17 mouse cellular contexts compared by ENCODE assay signal in the genomic region with DNA sequence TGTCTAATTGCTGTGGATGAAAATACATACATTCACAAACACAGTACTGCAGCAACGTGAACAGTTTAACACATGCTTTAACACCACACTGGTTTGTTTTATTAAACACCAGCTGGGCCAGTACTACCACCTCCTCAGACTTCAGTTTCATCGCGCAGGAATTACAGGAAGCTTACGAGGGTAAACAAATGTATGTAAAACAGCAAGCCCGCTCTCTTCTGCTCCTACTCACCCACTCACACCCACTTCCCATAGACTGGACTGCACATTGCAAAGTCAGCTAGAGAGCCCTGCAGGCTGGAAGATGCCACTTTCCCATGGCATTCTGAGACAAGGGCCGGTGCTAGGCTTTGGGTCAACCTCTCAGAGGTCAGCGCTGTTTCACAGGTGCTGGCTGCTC. TPM values are rescaled to one million over a fixed set of nuclear protein-coding genes. Genes with fewer than 3 reads are reported as not detected.
DNase-seq lines count a peak whose midpoint lies in the region; ATAC-seq and TF ChIP-seq lines count a peak whose summit lies in the region.
"Had no signal": no experiment of that assay in that cellular context is flagged by ENCODE, and none has a peak within 500 bp of the region (broad histone marks: within the 10 kb centered on the region; RNA-seq: fewer than 3 reads in every experiment).

No protein-coding gene starts in this region.

- dilution Hi-C loops in CH12.LX (cut with MboI; ENCODE audit: extremely low pct_ligation_motif_present, extremely low pct_unique_long_range_greater_than_20kb, low sequenced_read_pairs): no loop called here

- no peak overlapping the region for H3K27ac ChIP-seq in forebrain, embryonic 16.5 days (ENCODE audit: low read length)
- no peak overlapping the region for H3K27ac ChIP-seq in forebrain, embryonic 13.5 days
- no peak overlapping the region for H3K27ac ChIP-seq in liver, embryonic 11.5 days (ENCODE audit: low read depth, low read length)
- no peak overlapping the region for H3K27ac ChIP-seq in liver, embryonic 12.5 days
- H3K27ac ChIP-seq in CH12.LX (ENCODE audit: insufficient read depth, low read depth): peak overlapping the region; percentile 69
- 0 out of 2 replicates have a peak overlapping the region, but pooled peaks have one; percentile 1 for H3K27ac ChIP-seq in macrophage
- H3K27ac ChIP-seq: lung, embryonic 15.5 days had no signal

- in situ Hi-C loops in CH12.LX (cut with MboI; ENCODE audit: low pct_ligation_motif_present, low pct_unique_long_range_greater_than_20kb, low sequenced_read_pairs): no loop called here

- DNase-seq in liver, embryonic 11.5 days (ENCODE audit: low spot score): peak; percentile 20
- DNase-seq in CH12.LX (ENCODE audit: extremely low read depth): no peak
- DNase-seq in heart, postnatal 10 days: no peak
- DNase-seq: adrenal gland, postnatal 10 days; cerebellum, adult 11 months; gastrocnemius, postnatal 10 days; kidney, postnatal 10 days; right cerebral cortex, postnatal 25 days had no signal

- no peak for TF ChIP-seq CTCF in CH12.LX (conservative IDR thresholded peaks at IDR 0.05 in 1 of 2, IDR thresholded peaks at IDR 0.05 in 1 of 2; ENCODE audit: low read depth in 2 of 2, low read length in 2 of 2)

- TF ChIP-seq EP300 in CH12.LX (IDR thresholded peaks at IDR 0.05; ENCODE audit: low read length): no peak

- H3K4me1 ChIP-seq in forebrain, embryonic 16.5 days (replicated peaks; ENCODE audit: control insufficient read depth, insufficient read depth, low read length): no peaks in the 10 kb centered on the region
- no peaks in the 10 kb centered on the region for H3K4me1 ChIP-seq in forebrain, embryonic 13.5 days
- no peaks in the 10 kb centered on the region for H3K4me1 ChIP-seq in liver, embryonic 11.5 days (replicated peaks; ENCODE audit: control insufficient read depth, insufficient read depth, low read length)
- peaks cover 4% of the 10 kb centered on the region; the same call in 1 of the 2 replicates for H3K4me1 ChIP-seq in liver, embryonic 12.5 days
- peaks cover 36 to 77% of the 10 kb centered on the region in 2 experiments for H3K4me1 ChIP-seq in CH12.LX (ENCODE audit: control insufficient read depth in 1 of 2, insufficient read depth in 2 of 2)
- H3K4me1 ChIP-seq: heart, embryonic 12.5 days had no signal

- no peaks in the 10 kb centered on the region for H3K9me3 ChIP-seq in forebrain, embryonic 16.5 days (ENCODE audit: control insufficient read depth, low read length)
- no peaks in the 10 kb centered on the region for H3K9me3 ChIP-seq in forebrain, embryonic 13.5 days (replicated peaks)
- no peaks in the 10 kb centered on the region for H3K9me3 ChIP-seq in liver, embryonic 11.5 days (ENCODE audit: control insufficient read depth, low read length)
- H3K9me3 ChIP-seq in liver, embryonic 12.5 days (replicated peaks): no peaks in the 10 kb centered on the region
- H3K9me3 ChIP-seq in CH12.LX (replicated peaks; ENCODE audit: low read length): no peaks in the 10 kb centered on the region
- H3K9me3 ChIP-seq: G1E; heart, embryonic 12.5 days; lung, embryonic 15.5 days had no signal

- no peak overlapping the region for H3K9ac ChIP-seq in forebrain, embryonic 16.5 days (replicated peaks; ENCODE audit: low read depth, low read length)
- H3K9ac ChIP-seq in forebrain, embryonic 13.5 days: no peak overlapping the region
- H3K9ac ChIP-seq in liver, embryonic 11.5 days (ENCODE audit: low read depth, low read length): no peak overlapping the region
- no peak overlapping the region for H3K9ac ChIP-seq in liver, embryonic 12.5 days
- H3K9ac ChIP-seq in CH12.LX (ENCODE audit: insufficient read depth, low read depth): peak overlapping the region; percentile 62
- H3K9ac ChIP-seq: heart, embryonic 12.5 days; lung, embryonic 15.5 days had no signal

- H3K27me3 ChIP-seq in forebrain, embryonic 16.5 days (replicated peaks; ENCODE audit: control insufficient read depth, insufficient read depth, low read length): no peaks in the 10 kb centered on the region
- H3K27me3 ChIP-seq in forebrain, embryonic 13.5 days: no peaks in the 10 kb centered on the region
- H3K27me3 ChIP-seq in liver, embryonic 11.5 days (replicated peaks; ENCODE audit: control insufficient read depth, insufficient read depth, low read length): no peaks in the 10 kb centered on the region
- H3K27me3 ChIP-seq in liver, embryonic 12.5 days (replicated peaks): no peaks in the 10 kb centered on the region
- no peaks in the 10 kb centered on the region for H3K27me3 ChIP-seq in CH12.LX (replicated peaks)
- H3K27me3 ChIP-seq: heart, embryonic 12.5 days; lung, embryonic 15.5 days had no signal

- H3K79me2 ChIP-seq in CH12.LX (replicated peaks; ENCODE audit: control insufficient read depth, extremely low read depth, insufficient read depth, poor library complexity, severe bottlenecking) (peaks cover 68% of the 10 kb centered on the region), macrophage (ENCODE audit: inconsistent target) (peaks cover 56% of the 10 kb centered on the region)

- no peaks in the 10 kb centered on the region for H3K36me3 ChIP-seq in forebrain, embryonic 16.5 days (ENCODE audit: control insufficient read depth, insufficient read depth)
- no peaks in the 10 kb centered on the region for H3K36me3 ChIP-seq in forebrain, embryonic 13.5 days (ENCODE audit: poor library complexity, severe bottlenecking)
- no peaks in the 10 kb centered on the region for H3K36me3 ChIP-seq in liver, embryonic 11.5 days (ENCODE audit: control insufficient read depth, insufficient read depth, low read length)
- H3K36me3 ChIP-seq in liver, embryonic 12.5 days: 0 out of 2 replicates have a peak, but pooled peaks cover 5% of the 10 kb centered on the region
- H3K36me3 ChIP-seq in CH12.LX (replicated peaks in 1 of 2; ENCODE audit: control insufficient read depth in 1 of 2, insufficient read depth in 1 of 2, low read length in 1 of 2): peaks cover 76 to 86% of the 10 kb centered on the region in 2 experiments
- peaks cover 27% of the 10 kb centered on the region for H3K36me3 ChIP-seq in macrophage (ENCODE audit: inconsistent target)
- H3K36me3 ChIP-seq: G1E; lung, embryonic 15.5 days had no signal

- no peak overlapping the region for H3K4me2 ChIP-seq in forebrain, embryonic 16.5 days (ENCODE audit: low read length)
- no peak overlapping the region for H3K4me2 ChIP-seq in forebrain, embryonic 13.5 days
- H3K4me2 ChIP-seq in liver, embryonic 11.5 days: no peak overlapping the region
- no peak overlapping the region for H3K4me2 ChIP-seq in liver, embryonic 12.5 days
- H3K4me2 ChIP-seq in CH12.LX (ENCODE audit: insufficient read depth, low read depth, poor library complexity, severe bottlenecking): peak overlapping the region; percentile 95
- H3K4me2 ChIP-seq: heart, embryonic 12.5 days; lung, embryonic 15.5 days had no signal

- peak; percentile 23; the same call in 1 of the 2 replicates for ATAC-seq in forebrain, embryonic 16.5 days
- ATAC-seq in forebrain, embryonic 13.5 days: no peak
- no peak for ATAC-seq in liver, embryonic 11.5 days (replicated peaks; ENCODE audit: low FRiP score)
- ATAC-seq in liver, embryonic 12.5 days: no peak
- ATAC-seq in megakaryocyte-erythroid progenitor cell, adult 5-6 weeks (replicated peaks; ENCODE audit: low FRiP score, low TSS enrichment, poor library complexity, severe bottlenecking): no peak
- ATAC-seq: intestine, embryonic 16.5 days had no signal

- H3K4me3 ChIP-seq in forebrain, embryonic 16.5 days (replicated peaks; ENCODE audit: low read length): no peak overlapping the region
- H3K4me3 ChIP-seq in forebrain, embryonic 13.5 days: no peak overlapping the region
- H3K4me3 ChIP-seq in liver, embryonic 11.5 days (ENCODE audit: low read depth, low read length): no peak overlapping the region
- no peak overlapping the region for H3K4me3 ChIP-seq in liver, embryonic 12.5 days
- peak overlapping the region in 2 of 3 experiments; percentile 2 to 65 for H3K4me3 ChIP-seq in CH12.LX (replicated peaks in 1 of 3; ENCODE audit: low read depth in 2 of 3, low read length in 2 of 3, poor library complexity in 1 of 3)
- H3K4me3 ChIP-seq in macrophage (ENCODE audit: inconsistent target): no peak overlapping the region
- H3K4me3 ChIP-seq: heart, embryonic 12.5 days; lung, embryonic 15.5 days had no signal

- no peak for TF ChIP-seq RAD21 in CH12.LX (IDR thresholded peaks at IDR 0.05; ENCODE audit: low read depth, low read length)

- 76% methylated on average over 7 of the region's 7 CpGs for WGBS in forebrain, embryonic 16.5 days
- 81% methylated on average over 7 of the region's 7 CpGs for whole genome bisulfite sequencing in forebrain, embryonic 13.5 days
- WGBS in liver, embryonic 11.5 days: 83% methylated on average over 7 of the region's 7 CpGs
- 72% methylated on average over 7 of the region's 7 CpGs for WGBS in liver, embryonic 12.5 days (ENCODE audit: insufficient replicate concordance)
- WGBS in macrophage (ENCODE audit: missing documents): 72% methylated on average over 7 of the region's 7 CpGs

- intact Hi-C loops in heart, postnatal 10 days (cut with DNase I): no loop called here

- TF ChIP-seq POLR2A in CH12.LX (IDR thresholded peaks at IDR 0.05; ENCODE audit: low read depth, low read length): peak; percentile 38

TF ChIP-seq in CH12.LX, 34 proteins besides CTCF, POLR2A, EP300 and RAD21:
- TF ChIP-seq TCF12 (IDR thresholded peaks at IDR 0.05; ENCODE audit: low read depth, low read length): no peak
- no peak for TF ChIP-seq JUND (conservative IDR thresholded peaks at IDR 0.05; ENCODE audit: low read depth, low read length)
TF ChIP-seq in CH12.LX: peak in this region for 0.

RNA-seq across cellular contexts. Expression of a gene that starts 17.0 kb away (rescaled TPM):
- polyA plus RNA-seq in forebrain, embryonic 16.5 days (2015; fragmentation: Nextera tagmentation; extraction: Ambion mirVana): 7.2 and 8.3 TPM in 2 replicates
- 7.5 and 8.5 TPM in 2 replicates for polyA plus RNA-seq in forebrain, embryonic 13.5 days (2015; fragmentation: Nextera tagmentation; extraction: Ambion mirVana)
- 9.2 and 10.8 TPM in 2 replicates for polyA plus RNA-seq in liver, embryonic 11.5 days (2014; fragmentation: Nextera tagmentation; extraction: Ambion mirVana)
- polyA plus RNA-seq in liver, embryonic 12.5 days (2016; fragmentation: Nextera tagmentation; extraction: Ambion mirVana): 7.6 and 7.9 TPM in 2 replicates
- total RNA-seq in CH12.LX (2012; rRNA removed) (37.6 and 44.9 TPM in 2 replicates), CH12.LX (2014; rRNA removed) (30.1 and 31.7 TPM in 2 replicates)
- polyA plus RNA-seq in CH12.LX (2012; ENCODE audit: insufficient read length, low read depth) (33.1 and 39.2 TPM in 2 replicates), macrophage (2018) (28.1 to 48.0 TPM (median 29.5 TPM) in 3 replicates)
- 100 to 1,000 TPM in 3 of 26 experiments, 10 to 100 TPM in 23; 43.6 to 155 (median 65.3) TPM for total RNA-seq in macrophage (2018; cell fraction: chromatin; rRNA removed)
- 10 to 100 TPM; 24.2 to 49.4 (median 32.9) TPM for total RNA-seq in macrophage (2018; cell fraction: cytosol; rRNA removed)
- total RNA-seq in macrophage (2018; cell fraction: nucleus; rRNA removed): 100 to 1,000 TPM in 2 of 26 experiments, 10 to 100 TPM in 24; 38.4 to 155 (median 62.9) TPM
- total RNA-seq in heart, postnatal 10 days (2021): 10 to 100 TPM; 19.5 to 22.9 TPM
- total RNA-seq in megakaryocyte-erythroid progenitor cell, adult 5-6 weeks (2014; fragmentation: Nextera tagmentation): 3.0 and 4.6 TPM in 2 replicates
- total RNA-seq in megakaryocyte-erythroid progenitor cell, adult 5-6 weeks (2017): 3.3 and 5.0 TPM in 2 replicates

Comparison
In these comparisons a context has a peak if more than half of its experiments do, and no peak if none do; other contexts are left out.
1. H3K27ac ChIP-seq: peak in CH12.LX (single experiment) and macrophage (single experiment); none in forebrain, embryonic 16.5 days (single experiment), forebrain, embryonic 13.5 days (single experiment), liver, embryonic 11.5 days (single experiment) and liver, embryonic 12.5 days (single experiment).
2. H3K4me3 ChIP-seq: peak in CH12.LX (2 of 3); none in forebrain, embryonic 16.5 days (single experiment), forebrain, embryonic 13.5 days (single experiment), liver, embryonic 11.5 days (single experiment), liver, embryonic 12.5 days (single experiment) and macrophage (single experiment).